Mouse (Mus musculus) forebrain, embryonic 15.5 days (tissue): ENCODE results near the gene Zhx3. TPM values are rescaled to one million over a fixed set of nuclear protein-coding genes. Genes with fewer than 3 reads are reported as not detected.

Experiments
- ATAC-seq: fragments of 200-750 bp; cut with Nextera tagmentation; replicated peaks from 2 replicates; pipeline ENCODE4 v1.8.0; 2017; ENCODE audit warnings: mild to moderate bottlenecking, moderate TSS enrichment, moderate library complexity
- H3K27ac ChIP-seq: fragments of 300-500 bp; sonication (generic); replicated peaks from 2 replicates; pipeline ENCODE4 v1.5.1; 2015; ENCODE audit warnings: mild to moderate bottlenecking, inconsistent platforms
- H3K27me3 ChIP-seq: fragments of 300-500 bp; sonication (generic); 2 replicates; pipeline ENCODE4 v1.6.1; 2015; ENCODE audit warnings: inconsistent platforms
- H3K36me3 ChIP-seq: fragments of 300-500 bp; sonication (generic); 2 replicates; pipeline ENCODE4 v1.6.1; 2015; ENCODE audit warnings: mild to moderate bottlenecking, inconsistent platforms
- H3K4me1 ChIP-seq: fragments of 300-500 bp; sonication (generic); 2 replicates; pipeline ENCODE4 v1.6.1; 2015; ENCODE audit warnings: inconsistent platforms
- H3K4me2 ChIP-seq: fragments of 300-500 bp; sonication (generic); replicated peaks from 2 replicates; pipeline ENCODE4 v1.6.1; 2015; ENCODE audit warnings: mild to moderate bottlenecking, inconsistent platforms
- H3K4me3 ChIP-seq: fragments of 300-500 bp; sonication (generic); 2 replicates; pipeline ENCODE4 v1.5.1; 2015; ENCODE audit warnings: mild to moderate bottlenecking, inconsistent platforms
- H3K9ac ChIP-seq: fragments of 300-500 bp; sonication (generic); replicated peaks from 2 replicates; pipeline ENCODE4 v1.6.1; 2015; ENCODE audit warnings: mild to moderate bottlenecking, inconsistent platforms
- H3K9me3 ChIP-seq: fragments of 300-500 bp; sonication (generic); 2 replicates; pipeline ENCODE4 v1.6.1; 2016; ENCODE audit warnings: inconsistent platforms
- WGBS: fragments of 180-500 bp; shearing (Covaris S2); methylation state at CpG from one replicate; pipeline ENCODE4 v1.1.7; 2015; ENCODE audit warnings: mixed read lengths; 5-methylcytosine and 5-hydroxymethylcytosine counted together
- polyA plus RNA-seq: library from polyadenylated mRNA; unstranded; fragments of >200 nt; fragmentation: Nextera tagmentation; extraction: Ambion mirVana; gene quantifications from 2 replicates; pipeline ENCODE4 v1.2.1, GENCODE M21; 2015

Gene Zhx3
- polyA plus RNA-seq, 1 experiment from 2014 or later = 21.1 TPM

DNA sequence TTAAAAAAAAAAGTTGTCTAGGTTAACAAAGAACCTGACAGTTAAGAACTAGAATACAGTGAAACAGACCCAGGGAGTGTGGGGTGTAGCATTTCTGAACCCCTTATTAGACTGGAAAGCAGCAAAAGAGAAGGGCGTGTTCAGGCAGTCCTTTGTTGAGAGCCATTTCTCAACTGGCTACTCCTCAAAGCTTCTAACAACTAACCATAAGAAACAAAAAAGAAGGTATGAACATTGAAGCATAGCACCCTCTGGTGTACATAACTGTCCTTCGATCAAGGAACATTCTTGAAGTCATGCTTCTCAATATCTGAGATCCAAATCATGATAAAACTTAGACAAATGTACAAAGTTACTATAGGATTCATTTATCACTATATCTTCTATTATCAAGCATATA lies 79.7 kb downstream of the Zhx3 start:
- 77% methylated on average over 2 of the region's 2 CpGs for WGBS
- Histone ChIP-seq H3K36me3 (no peaks in the 10 kb centered on the region), H3K4me3 (no peak overlapping the region), H3K27ac (no peak overlapping the region), H3K9ac (no peak overlapping the region), H3K9me3 (no peaks in the 10 kb centered on the region), H3K27me3 (no peaks in the 10 kb centered on the region), H3K4me1 (0 out of 2 replicates have a peak, but pooled peaks cover 4% of the 10 kb centered on the region), H3K4me2 (no peak overlapping the region)
- no peak for ATAC-seq

DNA sequence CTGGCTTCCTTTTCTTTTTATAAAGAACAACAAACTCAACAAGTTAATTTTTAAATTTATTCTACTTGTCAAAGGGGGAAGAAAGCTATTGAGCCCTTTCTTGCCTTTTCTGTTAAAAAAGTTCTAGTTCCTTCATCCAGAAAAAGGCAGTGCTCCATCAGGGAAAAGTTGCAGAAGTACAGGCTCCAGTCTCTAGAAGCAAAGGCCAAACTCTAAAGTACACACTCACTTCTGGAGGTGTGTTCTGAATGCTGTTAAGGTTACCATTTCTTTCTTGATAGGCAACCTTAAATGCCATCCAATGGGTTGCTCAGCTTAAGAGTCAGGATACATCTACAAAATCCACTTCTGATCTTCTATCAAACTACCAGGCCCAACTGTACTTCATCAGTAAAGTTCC lies 83.1 kb downstream of the Zhx3 start:
- no peaks in the 10 kb centered on the region for H3K9me3 ChIP-seq
- no peak overlapping the region for H3K9ac ChIP-seq
- no peak for ATAC-seq
- no peak overlapping the region for H3K4me3 ChIP-seq
- H3K4me2 ChIP-seq = no peak overlapping the region
- no peaks in the 10 kb centered on the region for H3K27me3 ChIP-seq
- H3K36me3 ChIP-seq = no peaks in the 10 kb centered on the region
- H3K4me1 ChIP-seq = peaks cover 7% of the 10 kb centered on the region; the same call in 1 of the 2 replicates
- no peak overlapping the region for H3K27ac ChIP-seq

DNA sequence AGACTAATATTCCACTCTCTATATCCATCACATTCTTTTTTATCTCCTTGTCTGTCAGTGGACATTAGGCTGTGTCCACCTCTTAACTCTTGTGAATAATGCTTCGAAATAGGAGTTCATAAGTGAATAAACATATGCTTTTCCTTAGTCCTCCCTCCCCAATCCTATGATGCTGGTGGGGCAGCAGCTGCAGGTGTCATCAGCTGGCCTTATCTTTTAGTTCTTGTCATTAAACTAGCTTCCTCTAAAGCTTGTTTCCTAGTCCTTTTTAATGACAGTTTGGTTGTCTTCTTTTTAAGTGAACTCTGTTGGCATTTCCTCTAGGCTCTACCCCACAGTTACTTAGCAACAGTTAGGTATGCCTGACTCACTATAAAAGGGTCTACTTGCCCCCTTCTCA lies 83.8 kb downstream of the Zhx3 start:
- Histone ChIP-seq H3K4me1 (peaks cover 7% of the 10 kb centered on the region; the same call in 1 of the 2 replicates), H3K27ac (no peak overlapping the region), H3K36me3 (no peaks in the 10 kb centered on the region), H3K9ac (no peak overlapping the region), H3K4me2 (no peak overlapping the region), H3K4me3 (no peak overlapping the region), H3K27me3 (no peaks in the 10 kb centered on the region), H3K9me3 (no peaks in the 10 kb centered on the region)
- ATAC-seq = no peak
- WGBS = 94% methylated on average over 1 of the region's 1 CpGs

DNA sequence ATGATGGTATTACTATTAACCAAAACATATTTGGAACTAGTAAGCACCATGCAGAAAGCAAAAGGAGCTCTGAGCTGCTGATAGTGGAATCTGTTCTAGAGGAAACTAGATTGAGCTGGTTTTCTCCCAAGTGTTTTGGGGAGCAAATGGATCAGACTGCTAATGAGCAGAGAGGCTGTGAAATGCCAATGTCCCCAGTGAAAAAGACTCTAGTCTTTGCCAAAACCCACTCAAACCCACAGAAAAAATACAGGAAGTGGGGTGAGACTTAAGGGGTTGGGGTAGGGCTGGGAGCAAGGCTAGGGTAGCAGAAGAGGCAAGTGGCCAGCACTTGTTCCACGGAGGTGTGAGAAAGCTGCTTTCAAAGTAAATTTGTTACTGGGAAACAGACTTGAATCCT lies 86.5 kb downstream of the Zhx3 start:
- no peaks in the 10 kb centered on the region for H3K36me3 ChIP-seq
- H3K9ac ChIP-seq = no peak overlapping the region
- WGBS = 46% methylated on average over 1 of the region's 1 CpGs
- no peak overlapping the region for H3K4me3 ChIP-seq
- ATAC-seq = peak; percentile 78
- H3K9me3 ChIP-seq = no peaks in the 10 kb centered on the region
- peaks cover 7% of the 10 kb centered on the region; the same call in 1 of the 2 replicates for H3K4me1 ChIP-seq
- no peaks in the 10 kb centered on the region for H3K27me3 ChIP-seq
- H3K4me2 ChIP-seq = no peak overlapping the region
- peak overlapping the region; percentile 46 for H3K27ac ChIP-seq

DNA sequence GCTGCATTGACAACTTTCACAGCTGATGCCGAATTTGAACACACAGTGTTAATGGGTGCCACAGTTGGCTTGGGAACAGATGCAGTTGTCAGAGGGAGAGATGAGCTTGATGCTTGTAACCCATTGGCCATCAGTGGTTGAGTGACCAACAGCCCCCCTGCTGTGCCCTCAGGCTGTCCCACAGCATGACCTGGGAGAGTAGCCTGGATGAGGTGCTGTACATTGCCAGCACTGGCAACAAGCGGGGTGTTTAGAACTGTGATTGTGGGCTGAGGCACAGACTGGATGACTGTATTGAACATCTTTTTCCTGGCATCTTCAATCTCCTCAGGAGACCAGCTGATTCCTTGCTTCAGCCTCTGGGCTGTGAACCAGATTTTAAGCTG lies 92.0 kb downstream of the Zhx3 start:
- H3K4me2 ChIP-seq = no peak overlapping the region
- H3K4me3 ChIP-seq = no peak overlapping the region
- no peaks in the 10 kb centered on the region for H3K27me3 ChIP-seq
- no peak overlapping the region for H3K27ac ChIP-seq
- H3K9ac ChIP-seq = no peak overlapping the region
- 92% methylated on average over 2 of the region's 2 CpGs for WGBS
- no peaks in the 10 kb centered on the region for H3K9me3 ChIP-seq
- peaks cover 15% of the 10 kb centered on the region; the same call in 1 of the 2 replicates for H3K36me3 ChIP-seq
- ATAC-seq = no peak
- H3K4me1 ChIP-seq = no peaks in the 10 kb centered on the region

DNA sequence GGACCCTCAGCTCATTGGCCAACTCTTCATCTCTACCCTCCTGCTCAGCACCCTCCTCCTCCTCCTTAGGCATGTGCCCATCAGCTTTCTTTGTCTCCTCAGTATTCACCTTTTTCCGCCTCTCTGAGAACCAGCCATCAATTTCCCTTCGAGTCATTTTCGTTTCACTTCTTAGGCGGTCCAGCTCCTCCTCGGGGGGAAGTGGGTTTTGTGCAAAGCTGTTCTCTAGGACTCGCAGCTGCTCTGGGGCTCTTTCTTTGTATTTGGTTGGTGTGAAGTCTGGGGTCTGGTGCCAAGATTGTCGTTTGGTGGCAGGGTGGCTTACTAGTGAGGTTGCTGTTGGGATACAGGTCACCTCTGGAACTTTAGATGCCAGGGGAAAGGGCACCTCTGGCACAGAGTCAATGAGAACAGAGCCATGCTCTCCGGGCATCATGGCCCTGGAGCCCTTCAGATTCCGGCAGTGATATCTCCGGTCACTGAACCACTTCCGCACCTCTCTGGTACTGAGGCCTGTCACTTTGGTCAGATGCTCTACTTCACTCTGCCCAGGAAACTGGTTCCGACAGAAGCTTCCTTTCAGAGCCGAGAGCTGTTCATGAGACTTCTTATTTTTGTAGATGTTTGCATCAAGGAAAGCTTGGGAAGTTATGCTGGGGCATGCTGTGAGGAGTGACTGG lies 92.5 kb downstream of the Zhx3 start:
- Histone ChIP-seq H3K4me3 (no peak overlapping the region), H3K4me2 (no peak overlapping the region), H3K4me1 (no peaks in the 10 kb centered on the region), H3K36me3 (peaks cover 15% of the 10 kb centered on the region; the same call in 1 of the 2 replicates), H3K9ac (no peak overlapping the region), H3K9me3 (no peaks in the 10 kb centered on the region), H3K27me3 (no peaks in the 10 kb centered on the region), H3K27ac (no peak overlapping the region)
- WGBS = 83% methylated on average over 13 of the region's 13 CpGs
- no peak for ATAC-seq

DNA sequence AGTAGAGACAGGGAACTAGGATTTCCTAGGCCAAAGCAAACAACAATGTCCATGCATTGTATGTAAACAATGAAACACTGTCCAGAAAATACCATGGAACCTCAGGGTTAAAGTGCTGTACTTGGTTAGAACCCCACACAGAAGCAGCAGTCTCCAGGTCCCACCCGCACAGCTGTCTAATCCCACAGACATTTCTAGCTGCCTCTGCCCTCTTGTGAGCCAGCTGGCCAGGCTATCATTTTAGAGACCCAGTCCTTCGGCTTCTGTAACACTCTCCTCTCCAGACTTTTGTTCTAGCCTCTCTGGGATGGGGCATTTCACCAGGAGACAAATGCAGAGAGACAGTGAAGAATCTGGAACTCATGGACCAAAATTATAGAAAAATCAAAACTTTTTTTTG lies 94.8 kb downstream of the Zhx3 start:
- Histone ChIP-seq H3K4me2 (no peak overlapping the region), H3K4me1 (no peaks in the 10 kb centered on the region), H3K36me3 (peaks cover 15% of the 10 kb centered on the region; the same call in 1 of the 2 replicates), H3K9ac (no peak overlapping the region), H3K4me3 (no peak overlapping the region), H3K9me3 (no peaks in the 10 kb centered on the region), H3K27me3 (no peaks in the 10 kb centered on the region), H3K27ac (no peak overlapping the region)
- WGBS = 78% methylated on average over 2 of the region's 2 CpGs
- ATAC-seq = no peak

DNA sequence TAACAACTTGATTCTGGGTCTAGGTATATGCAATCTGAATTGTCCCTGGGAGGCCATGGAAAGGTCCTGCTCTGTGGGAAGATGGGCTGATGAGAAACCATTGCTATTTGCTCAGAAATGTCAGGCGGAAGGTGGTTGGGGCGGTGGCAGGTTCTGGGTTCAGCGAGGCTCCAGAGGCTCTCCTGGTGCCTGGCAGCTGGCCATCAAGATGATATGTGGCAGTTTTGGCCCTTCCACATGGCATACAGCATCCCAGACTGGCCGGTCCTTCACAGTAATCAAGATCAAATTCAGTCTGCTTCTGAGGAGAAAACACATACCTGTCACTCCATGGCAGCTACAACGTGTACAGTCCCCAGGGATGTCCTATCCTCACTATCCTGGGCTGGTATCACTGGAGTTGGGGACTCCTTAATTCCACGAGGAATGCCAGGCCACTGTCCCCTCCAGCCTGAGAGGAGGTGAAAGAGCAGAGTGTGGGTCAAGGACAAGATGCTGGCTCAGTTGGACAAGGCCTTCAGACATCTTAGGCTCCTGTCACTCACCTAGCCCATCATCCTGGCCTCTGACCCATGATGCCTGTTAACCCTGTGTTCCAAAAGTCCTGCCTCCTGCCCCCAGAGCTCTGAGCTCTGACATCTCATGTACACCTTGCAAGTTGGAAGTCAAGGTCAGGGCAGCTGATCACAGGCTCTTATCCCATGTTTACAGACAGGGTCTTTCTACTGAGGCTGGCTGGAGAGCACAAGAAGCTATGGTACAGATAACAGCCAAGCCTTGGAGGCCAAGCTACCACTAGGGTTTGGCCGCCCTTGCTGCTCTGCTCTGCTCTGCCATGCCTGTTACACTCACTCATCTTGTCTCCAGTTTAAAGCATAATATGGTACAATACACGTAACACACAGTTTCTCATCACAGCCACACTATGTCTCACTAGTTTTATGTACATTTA lies 101.2 kb downstream of the Zhx3 start:
- ATAC-seq = no peak

DNA sequence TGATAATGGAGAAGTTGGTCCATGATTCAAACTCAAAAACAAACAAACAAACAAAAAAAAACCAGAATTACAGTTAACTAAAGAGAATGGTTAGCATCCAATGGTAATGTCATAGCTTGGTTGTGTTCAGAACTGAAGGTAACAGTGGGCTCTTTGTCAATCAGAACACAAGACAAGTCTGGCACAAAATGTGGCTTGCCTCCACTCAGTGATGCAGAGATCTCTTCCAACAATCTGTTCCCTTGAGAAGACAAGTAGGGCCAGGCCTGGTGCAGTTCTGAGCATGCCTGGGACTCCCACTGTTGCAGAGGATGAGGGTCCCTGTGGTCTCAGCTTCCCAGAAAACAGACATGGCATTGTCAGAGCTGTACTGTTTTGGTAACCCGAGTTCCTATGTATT lies 101.9 kb downstream of the Zhx3 start:
- H3K27ac ChIP-seq = no peak overlapping the region
- no peaks in the 10 kb centered on the region for H3K4me1 ChIP-seq
- H3K4me2 ChIP-seq = no peak overlapping the region
- no peaks in the 10 kb centered on the region for H3K27me3 ChIP-seq
- H3K9ac ChIP-seq = no peak overlapping the region
- no peak for ATAC-seq
- WGBS = 98% methylated on average over 1 of the region's 1 CpGs
- H3K4me3 ChIP-seq = no peak overlapping the region
- H3K9me3 ChIP-seq = no peaks in the 10 kb centered on the region
- peaks cover 3% of the 10 kb centered on the region; the same call in 1 of the 2 replicates for H3K36me3 ChIP-seq

More for the DNA sequence above, 101.2 kb downstream of the Zhx3 start:
- Histone ChIP-seq H3K9ac (no peak overlapping the region), H3K4me3 (no peak overlapping the region), H3K27me3 (no peaks in the 10 kb centered on the region), H3K4me1 (no peaks in the 10 kb centered on the region), H3K4me2 (no peak overlapping the region), H3K9me3 (no peaks in the 10 kb centered on the region), H3K27ac (no peak overlapping the region), H3K36me3 (peaks cover 3% of the 10 kb centered on the region; the same call in 1 of the 2 replicates)
- 88% methylated on average over 8 of the region's 8 CpGs for WGBS

DNA sequence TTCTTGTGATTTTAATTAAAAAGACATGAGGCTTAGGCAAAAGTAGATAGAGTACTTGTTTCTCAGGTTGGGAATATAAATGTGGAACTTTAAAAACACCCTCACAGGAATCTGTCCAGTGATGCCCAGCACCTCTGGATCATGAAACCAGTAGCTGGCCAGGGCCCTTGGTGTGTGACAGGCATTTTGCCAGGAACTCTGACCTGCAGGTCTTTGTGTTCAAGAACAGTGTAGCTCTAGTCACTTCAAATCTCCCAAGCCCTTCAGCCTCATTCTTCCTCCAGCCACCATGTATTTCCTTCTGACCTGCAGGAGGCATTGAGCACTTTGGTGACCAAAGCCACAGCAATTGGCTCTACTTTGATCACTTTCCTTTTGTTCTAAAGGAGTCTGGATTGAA lies 102.4 kb downstream of the Zhx3 start:
- Histone ChIP-seq H3K27ac (no peak overlapping the region), H3K4me1 (no peaks in the 10 kb centered on the region), H3K27me3 (no peaks in the 10 kb centered on the region), H3K4me3 (no peak overlapping the region), H3K9me3 (no peaks in the 10 kb centered on the region), H3K4me2 (no peak overlapping the region), H3K9ac (no peak overlapping the region), H3K36me3 (peaks cover 3% of the 10 kb centered on the region; the same call in 1 of the 2 replicates)
- no peak for ATAC-seq

DNA sequence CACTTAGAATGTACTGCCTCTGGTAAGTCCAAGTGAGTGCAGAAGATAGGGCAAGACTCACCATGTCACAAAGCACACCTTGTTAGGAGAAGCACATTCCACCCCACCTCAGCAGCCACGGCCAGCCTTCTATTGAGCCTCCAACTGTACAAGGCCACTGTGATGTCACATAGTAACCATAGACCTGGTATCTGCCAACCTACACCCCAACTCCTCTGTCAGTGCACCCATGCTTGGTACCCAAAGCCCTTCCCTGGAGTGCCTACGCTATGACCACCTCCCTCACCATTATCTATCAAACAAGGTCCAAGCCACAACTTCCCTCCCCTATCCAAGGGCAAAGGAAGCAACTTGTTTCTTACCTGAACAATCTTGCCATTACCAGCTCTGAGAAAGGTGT lies 103.8 kb downstream of the Zhx3 start:
- Histone ChIP-seq H3K9ac (no peak overlapping the region), H3K4me2 (no peak overlapping the region), H3K4me1 (no peaks in the 10 kb centered on the region), H3K4me3 (no peak overlapping the region), H3K9me3 (no peaks in the 10 kb centered on the region), H3K27ac (no peak overlapping the region), H3K36me3 (peaks cover 6% of the 10 kb centered on the region; the same call in 1 of the 2 replicates), H3K27me3 (no peaks in the 10 kb centered on the region)
- 96% methylated on average over 2 of the region's 2 CpGs for WGBS
- ATAC-seq = no peak

DNA sequence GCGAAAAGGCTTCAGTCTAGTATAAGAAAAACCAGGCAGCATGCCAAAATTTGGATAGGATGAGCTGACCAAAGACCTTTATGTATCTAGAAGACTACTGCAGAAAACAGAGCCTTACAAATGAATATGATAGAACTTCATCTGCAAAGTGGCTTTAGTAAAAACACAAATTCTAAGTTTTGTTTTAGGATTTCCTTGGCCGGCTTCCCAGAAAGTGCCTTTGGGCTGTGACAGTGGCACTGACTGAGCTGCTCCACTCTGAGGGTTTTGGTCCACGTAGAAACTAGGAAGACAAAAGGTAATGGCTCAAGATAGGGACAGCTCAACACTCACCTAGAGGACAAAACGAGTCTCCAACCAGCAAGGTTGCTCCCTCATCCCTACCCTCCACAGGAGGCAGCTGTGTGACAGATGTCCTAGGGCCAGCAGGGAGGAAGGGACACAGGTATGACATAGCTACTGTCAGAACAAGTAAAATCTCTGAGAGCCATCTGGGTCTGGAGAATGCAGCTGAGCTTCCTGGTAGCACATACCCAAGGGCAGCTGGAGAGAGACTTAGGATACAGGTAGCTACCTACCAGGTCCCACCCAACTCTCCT lies 104.6 kb downstream of the Zhx3 start:
- Histone ChIP-seq H3K36me3 (peaks cover 12% of the 10 kb centered on the region; the same call in 1 of the 2 replicates), H3K9ac (no peak overlapping the region), H3K4me2 (no peak overlapping the region), H3K4me3 (no peak overlapping the region), H3K9me3 (no peaks in the 10 kb centered on the region), H3K27me3 (no peaks in the 10 kb centered on the region), H3K27ac (no peak overlapping the region), H3K4me1 (no peaks in the 10 kb centered on the region)
- WGBS = 77% methylated on average over 4 of the region's 4 CpGs
- ATAC-seq = no peak
